Mouse (Mus musculus) CD4-positive, CD25-positive, alpha-beta regulatory T cell, adult 4 months (primary cell): ENCODE results near the gene Nectin1. TPM values are rescaled to one million over a fixed set of nuclear protein-coding genes. Genes with fewer than 3 reads are reported as not detected.

ENCODE experiments used
- ATAC-seq: one replicate; pipeline ENCODE4 v1.8.0; 2017
- polyA plus RNA-seq, 2 experiments: library from polyadenylated mRNA; unstranded; fragments of 100-300 nt; shearing (Covaris generic); gene quantifications; one replicate each; pipeline ENCODE4 v1.2.1; 2017

The Nectin1 gene
- under 1 TPM; 0.34 to 0.48 TPM for polyA plus RNA-seq

DNA sequence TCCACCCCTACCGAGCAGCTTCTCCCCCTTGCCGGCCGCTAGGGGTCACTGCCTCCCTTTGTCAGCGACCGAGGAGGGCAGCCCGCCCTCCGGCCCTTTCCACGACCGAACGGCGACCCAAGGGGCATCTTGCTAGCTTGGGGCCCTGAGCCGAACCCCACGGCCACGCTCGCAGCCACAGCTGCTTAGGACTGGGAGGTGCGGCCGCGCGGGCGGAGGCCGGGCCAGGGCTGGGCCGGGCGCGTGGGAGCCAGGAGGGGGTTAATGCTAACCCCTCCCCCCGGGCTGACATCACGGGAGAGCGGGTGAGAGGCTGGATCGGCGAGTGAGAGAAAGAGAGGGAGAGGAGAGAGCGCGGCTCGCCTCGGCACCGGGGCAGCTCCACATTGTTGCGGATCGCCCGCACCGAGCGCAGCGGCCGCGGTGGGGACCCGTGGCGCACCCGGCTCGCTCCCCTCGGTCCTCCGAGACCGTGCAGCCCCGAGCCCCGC is at the start of gene Nectin1:
Gene Nectin1 (plus strand): TSS at position 338 of the 491 bp plus-strand sequence.
- peak; percentile 82 for ATAC-seq

DNA sequence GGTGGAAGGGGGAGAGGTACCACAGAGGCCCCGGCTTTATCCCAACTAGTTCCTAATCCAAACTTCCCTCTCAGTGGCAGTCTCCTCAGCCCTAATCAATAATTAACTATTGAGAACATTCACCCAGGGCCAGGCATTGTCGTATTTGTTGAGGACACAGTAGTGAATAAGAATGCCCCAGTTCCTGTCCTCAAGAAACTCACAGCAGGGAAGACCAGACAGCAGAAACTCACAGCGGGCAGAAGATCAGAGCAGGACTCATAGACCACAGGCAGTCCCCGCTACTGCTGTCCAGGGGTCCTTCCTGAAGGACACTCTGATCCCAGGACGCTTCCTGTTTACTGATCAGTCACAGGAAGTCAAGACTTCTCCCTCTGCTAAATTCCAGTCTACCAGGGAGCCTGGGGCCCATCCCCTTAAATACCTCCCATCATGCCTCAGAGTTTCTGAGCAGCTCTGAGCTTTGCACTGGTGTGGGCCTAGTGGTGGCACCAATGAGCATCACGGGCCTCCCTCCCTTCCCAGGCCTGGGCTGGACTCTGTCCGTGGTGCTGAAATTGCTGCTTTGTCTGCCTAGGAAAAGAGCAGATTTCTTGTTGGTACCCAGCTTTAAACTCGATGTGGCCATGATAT is 45.6 kb upstream of the Nectin1 start:
- no peak for ATAC-seq

DNA sequence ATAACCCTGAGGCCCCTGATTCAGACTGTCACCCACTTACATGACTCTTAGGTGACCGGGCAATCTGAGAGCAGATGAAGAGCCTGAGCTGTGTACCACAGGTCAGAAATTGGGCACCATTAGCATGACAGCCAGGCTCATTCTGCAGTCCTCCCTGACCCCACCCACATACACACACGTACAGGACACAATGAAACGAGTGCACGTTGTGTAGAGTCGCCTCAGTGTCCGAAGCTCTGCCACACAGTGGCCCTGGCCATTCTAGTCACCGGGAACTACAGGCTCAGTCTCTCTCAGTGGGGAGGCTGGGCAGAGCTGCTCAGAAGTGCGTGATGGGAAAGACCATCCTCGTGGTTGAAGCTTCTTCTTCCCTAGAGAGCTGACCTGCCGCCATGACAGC is 44.9 kb upstream of the Nectin1 start:
- no peak for ATAC-seq

DNA sequence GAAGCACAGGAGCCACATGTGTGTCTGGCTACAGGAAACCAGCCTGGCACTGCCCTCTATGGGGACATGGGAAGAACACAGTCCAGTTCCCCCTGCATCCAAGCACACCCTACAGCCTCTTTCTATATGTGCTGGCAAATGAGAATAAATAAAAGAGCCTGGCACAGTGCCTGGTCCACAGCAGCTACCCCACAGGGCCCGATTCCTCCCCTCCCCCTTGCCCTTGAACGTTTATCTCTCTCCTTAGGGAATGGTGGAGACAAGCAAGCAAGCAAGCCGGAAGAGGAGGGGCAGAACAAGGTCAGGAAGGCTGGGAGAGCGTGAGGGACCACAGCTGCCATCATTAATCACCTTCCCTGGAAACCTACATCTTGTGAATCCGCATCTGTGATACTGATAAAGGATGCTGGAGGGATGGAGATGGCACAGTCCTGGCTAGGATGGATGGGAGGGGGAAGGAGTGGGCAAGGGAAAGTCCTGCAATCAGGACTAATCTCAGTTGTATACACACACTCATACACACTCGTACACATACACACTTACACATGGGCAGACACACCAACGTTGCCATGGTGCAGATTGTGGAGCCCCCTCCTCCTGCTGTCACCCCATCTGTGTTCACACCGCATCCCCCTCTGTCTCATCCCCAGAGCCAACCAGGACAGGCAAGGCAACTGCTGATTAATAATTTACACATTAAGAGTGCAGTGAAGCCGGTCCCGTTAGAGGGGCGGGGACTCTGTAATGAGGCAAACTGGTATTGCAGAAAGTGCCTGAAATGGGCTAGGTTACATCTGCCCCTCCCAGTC is 44.2 kb upstream of the Nectin1 start:
- ATAC-seq, result no peak

DNA sequence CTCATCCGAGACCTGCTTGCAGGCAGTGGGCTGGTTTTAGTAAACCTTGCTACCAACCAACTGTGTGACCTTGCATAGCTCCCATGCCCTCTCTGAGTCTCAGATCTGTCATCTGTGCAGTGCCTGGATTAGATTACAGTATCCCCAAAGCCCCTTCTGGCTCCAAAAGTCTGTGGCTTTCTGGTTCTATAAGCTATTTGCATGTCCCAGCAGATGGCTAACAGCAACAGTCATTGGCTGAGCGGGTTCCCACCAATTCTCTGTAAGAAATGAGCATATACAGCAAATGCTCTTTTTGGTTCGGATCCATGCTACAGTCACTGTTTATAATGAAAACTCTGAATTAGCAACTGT is 43.6 kb upstream of the Nectin1 start:
- no peak for ATAC-seq

DNA sequence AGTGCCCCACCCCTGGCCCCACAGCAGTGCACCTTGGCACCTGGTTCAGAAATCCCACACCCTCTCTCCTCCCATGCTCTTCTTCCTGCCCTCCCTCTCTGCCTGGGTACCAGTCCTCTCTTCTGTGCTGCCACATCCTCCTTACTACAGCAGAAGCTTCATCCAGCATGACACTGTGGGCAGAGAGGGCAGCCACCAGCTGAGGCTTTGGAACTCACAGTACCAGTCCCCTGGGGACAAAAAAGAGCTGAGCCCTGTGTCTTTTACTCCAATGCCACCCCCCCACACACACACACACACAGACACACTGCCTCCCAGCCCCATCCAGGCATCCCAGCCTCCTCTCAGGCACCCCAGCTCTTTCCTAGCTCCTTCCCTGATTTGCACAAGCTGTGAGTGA is 42.0 kb upstream of the Nectin1 start:
- no peak for ATAC-seq

DNA sequence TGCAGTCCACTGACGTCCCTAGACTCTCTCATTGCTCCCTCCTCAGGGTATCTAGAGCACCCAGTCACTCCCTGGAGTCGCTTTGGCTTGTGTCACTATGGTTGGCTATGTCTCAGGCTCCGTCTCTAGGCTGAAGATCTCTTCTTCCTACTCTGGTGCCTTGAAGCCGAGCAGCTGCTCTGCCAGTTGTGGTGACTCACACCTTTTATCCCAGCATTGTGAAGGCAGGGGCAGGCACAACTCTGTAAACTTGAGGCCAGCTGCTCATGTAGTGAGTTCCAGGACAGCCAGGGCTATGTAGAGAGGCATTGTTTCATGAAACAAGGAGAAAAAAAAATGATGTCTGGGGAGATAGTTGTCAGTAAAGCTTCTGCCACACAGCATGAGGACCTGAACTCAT is 36.2 kb upstream of the Nectin1 start:
- no peak for ATAC-seq

DNA sequence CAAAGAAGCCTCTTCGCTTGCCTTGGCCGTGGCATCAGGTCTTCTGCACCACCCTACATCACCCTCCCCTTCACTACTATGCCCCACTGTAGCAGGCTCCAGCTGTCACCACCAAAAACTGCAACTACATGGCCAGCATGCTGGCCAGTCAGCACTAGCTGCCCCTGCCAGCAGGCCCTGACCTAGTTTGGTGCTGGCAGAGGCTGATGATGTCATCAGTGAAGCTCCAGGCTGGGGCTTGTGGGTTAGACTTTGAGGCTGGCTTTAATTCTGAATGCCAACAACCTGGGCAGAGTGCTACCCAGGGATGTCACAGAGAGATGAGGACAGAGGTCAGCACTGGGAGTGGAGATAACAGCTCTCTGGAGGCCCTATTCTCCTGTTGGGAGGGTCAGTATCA is 35.1 kb upstream of the Nectin1 start:
- ATAC-seq, result no peak

DNA sequence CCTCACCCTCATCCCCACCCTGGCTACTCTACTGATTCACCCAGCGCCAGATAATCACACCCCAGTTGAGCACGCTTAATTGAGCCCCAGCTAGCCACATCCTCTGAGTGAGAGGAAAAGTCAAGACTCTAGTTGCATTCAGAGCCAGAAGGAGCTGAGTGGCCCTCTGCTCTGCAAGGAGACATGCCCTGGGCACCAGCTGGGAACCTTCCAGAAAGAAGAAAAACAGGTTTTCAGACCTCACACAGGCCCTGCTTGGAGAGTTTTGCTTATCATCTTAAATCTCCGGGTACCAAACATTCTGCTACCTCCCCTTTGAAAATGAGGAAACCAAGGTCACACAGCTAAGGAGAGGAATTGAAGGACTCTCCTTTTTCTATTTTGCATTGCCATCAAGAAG is 30.4 kb upstream of the Nectin1 start:
- ATAC-seq, result no peak

DNA sequence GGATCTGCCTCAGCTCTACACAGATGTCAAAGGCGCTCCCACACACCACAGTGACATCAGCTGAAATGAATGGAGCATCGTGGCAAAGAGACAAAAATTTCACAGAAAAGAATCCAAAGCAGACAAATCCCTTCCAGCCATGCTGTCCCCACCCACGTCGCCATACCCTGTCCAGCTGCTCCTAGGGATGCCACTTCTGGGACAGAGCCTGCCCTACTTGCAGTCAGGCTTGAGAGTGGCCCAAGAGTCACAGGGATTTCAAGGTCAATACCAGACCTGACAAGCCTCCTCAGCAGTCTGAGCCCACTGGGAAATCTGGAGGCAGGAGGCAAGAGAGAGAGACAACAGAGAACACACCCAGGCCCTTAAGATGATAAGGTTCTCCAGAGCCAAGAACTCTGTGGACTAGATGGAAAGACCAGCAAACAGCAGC is 24.4 kb upstream of the Nectin1 start:
- no peak for ATAC-seq

DNA sequence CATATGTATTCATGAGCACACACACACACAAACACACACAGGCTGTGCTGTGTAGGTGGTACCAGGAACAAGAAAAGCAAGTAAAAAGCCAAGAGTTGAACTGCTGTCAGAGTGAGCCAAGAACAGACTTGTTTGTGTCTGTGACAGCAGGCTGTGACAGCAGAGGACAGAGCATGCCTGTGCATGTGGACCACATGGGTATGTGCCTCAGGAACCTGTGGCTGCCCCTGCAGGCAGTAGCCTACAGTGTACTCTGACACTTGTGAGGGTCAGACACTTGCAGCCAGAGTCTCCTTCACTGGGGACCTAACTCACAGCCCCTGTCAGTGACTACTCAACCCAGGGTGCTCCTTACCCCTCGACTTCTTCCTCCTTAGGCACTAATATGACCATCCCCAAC is 23.7 kb upstream of the Nectin1 start:
- no peak for ATAC-seq

DNA sequence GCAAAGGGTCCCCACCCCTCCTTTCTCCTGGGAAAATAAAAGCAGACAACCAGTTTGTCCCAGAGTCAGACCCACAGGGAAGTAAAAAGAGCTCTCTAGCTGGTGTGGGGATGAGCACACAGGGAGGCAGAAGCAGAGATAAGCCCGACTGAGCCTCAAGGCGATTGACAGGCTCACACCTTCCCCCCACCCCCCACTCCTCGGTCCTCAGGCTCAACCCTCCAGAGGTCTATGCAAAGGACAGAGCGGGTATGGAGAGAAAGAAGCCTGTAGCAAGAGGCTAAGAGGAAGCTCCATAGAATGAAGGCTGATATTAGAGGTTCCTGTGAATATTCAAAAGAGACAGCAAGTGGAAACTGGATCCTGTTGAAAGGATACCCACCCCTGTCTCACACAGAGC is 19.7 kb upstream of the Nectin1 start:
- ATAC-seq, result no peak

DNA sequence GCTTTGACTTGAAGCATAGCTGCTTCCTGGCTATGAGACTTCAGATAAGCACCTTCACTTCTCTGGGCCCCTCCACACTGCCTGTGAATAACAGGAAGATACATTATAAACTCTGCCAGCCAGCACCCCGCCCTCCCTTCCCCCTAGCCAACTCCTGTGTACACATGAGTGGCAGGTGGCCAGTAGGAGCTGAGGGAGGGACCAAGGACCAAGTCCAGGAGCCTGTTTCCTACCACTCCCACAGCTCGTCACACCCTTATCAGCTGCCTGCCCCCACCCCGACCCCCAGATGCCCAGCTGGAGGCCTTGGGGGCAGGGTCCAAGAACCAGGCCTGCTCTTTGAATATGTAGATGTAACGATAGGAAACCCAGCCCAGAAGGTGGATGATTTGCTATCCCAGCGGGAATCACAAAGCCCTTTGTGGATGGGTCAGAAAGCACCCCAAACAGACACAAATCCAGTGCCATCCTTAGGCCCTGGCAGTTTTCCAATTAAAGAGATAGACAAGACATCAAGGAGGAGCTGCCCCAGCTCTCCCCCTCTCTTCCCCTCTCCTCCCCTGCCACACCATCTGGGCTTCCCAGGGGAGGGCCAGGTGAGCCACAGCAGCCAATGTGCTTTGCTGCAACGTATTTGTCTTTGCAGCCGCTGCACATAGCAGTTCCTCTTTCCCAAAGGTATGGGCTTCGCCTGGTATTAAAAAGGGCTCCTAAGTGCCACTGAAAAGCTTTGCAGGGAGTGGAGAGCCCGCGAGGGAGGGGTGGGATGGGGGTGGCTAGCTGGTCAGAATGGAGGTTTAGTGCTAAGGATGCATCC is 14.1 kb upstream of the Nectin1 start:
- ATAC-seq, result no peak

DNA sequence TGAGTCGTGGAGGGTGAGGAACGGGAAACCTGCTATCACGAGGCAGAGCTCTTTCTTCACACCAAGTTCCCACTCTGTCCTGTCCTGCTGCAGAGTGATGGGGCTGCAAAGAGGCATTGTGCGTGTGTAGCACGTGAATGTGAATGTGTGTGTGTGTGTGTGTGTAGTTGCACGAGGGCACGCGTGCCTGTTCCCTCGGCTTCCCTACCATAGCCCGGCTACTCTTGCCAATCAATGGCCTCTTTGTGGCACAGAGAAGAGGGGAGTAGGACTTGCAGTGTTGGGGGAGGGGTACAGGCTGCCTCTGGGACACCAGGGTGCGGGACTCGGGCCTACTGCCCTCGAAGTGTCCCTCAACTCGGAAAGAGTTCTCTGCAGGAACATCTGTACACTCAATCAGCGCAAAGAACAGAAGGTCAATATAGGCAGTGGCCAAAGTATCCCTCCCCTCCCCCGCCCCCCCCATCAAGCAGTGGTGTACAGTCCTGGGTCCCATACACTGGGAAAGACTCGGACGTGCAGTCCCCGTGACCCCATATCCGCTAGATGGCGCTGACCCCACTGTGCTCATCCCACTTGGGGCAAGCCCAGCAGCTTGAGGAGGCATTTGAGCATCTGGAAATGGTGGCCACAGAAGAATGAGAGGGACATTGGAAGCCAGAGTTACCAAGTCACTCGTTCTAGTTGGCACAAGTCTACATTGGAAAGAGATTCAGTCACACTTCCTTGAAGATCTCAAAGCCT is 13.3 kb upstream of the Nectin1 start:
- ATAC-seq, result no peak

DNA sequence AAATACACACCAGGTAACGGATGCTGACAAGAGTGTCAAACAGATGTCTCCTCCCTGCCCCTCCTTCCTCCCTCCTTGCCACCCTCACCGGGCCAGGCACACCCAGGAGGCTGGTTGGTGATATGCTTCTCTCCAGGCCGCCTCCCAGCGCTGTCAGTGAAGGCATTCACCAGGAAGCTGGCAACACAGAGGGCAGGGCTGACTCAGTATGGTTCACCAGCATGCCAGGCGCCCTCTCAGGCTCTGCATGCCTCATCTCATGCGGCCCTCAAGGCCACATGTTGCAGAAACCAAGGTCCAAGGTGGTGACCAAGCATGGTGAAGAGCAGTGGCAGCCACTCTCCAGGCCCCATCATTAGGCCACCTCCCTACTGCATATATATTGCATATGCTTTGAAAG is 11.9 kb upstream of the Nectin1 start:
- ATAC-seq, result no peak

DNA sequence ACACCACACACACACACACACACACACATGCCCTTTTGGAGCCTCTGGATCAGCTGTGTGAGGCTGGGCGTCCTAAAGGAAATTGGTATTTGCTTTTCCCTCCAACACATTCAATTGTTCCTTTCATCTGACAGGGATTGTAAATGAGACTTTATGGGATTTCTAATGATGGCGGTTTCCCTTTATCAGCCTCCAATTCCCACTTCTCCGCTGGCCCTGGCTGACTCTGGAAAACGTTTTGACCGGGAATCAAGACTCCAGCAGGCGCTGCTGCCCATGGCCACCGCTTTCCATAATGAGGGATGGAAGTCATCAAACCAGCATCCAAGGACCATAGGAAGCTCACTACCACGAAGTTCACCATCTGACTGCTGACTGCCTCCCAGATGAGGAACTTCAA is 11.1 kb upstream of the Nectin1 start:
- no peak for ATAC-seq

DNA sequence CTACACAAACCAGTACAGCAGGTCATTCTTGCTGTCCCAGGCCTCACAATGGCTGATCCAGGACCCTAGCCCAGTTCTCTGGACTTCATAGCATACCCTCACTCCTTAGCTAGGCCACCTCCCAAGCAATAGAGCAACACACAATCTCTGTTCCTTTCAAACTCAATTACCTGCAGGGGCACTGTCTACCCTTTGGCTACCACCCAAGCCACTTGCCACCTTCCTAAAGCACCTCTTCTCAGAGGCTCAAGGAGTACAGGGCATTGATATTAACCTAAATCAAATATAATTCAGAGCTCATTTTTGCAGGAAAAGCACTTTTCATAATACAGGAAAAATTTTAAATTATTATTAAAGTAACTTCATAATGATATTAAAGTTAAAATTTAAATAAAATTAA is 8.8 kb upstream of the Nectin1 start:
- no peak for ATAC-seq

DNA sequence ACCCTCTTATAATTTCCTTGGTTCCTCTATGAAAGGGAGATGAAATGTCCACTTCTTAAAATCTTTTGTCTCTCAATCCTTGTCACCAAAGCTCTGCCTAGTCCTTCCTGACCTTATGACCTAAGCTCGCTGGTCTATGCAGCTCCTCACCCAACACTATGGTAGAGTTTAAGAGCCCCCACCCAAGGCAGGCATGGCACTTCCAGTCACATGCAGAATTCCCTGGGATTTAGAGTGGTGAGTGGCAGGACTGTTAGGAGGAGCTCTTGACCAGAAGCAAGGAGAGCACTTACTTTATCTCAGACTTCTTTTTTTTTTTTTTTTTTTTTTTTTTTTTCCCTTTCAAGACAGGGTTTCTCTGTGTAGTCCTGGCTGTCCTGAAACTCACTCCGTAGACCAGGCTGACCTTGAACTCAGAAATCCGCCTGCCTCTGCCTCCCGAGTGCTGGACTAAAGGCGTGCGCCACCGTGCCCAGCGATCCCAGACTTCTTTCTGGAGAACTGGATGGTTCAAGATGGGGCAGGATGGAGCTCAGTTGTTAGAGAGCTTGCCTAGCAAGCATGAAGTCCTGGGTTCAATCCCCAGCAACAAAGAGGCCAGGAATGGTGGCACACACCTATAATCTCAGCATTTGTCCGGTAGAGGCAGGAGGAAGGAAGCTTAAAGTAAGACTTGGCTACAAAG is 7.6 kb upstream of the Nectin1 start:
- ATAC-seq, result no peak

DNA sequence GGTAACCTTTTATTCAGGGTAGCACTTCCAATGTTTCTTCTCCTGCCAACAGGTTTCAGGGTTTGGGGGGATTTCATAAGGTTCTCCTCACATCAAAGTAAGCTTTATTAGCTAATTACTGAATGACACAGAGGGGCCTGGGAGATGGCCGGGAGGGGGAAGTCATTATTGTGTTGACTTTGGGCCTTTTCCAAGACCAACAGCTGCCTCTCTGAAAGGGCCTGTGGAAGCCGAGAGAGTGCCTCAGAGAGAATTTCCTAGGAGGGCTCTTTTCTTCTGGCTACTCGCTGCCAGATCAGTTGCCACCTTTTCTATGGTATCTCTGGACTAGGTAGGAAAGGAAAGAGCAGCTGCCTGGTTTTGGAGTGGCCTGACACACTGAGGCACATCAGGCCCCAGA is 6.5 kb upstream of the Nectin1 start:
- no peak for ATAC-seq

DNA sequence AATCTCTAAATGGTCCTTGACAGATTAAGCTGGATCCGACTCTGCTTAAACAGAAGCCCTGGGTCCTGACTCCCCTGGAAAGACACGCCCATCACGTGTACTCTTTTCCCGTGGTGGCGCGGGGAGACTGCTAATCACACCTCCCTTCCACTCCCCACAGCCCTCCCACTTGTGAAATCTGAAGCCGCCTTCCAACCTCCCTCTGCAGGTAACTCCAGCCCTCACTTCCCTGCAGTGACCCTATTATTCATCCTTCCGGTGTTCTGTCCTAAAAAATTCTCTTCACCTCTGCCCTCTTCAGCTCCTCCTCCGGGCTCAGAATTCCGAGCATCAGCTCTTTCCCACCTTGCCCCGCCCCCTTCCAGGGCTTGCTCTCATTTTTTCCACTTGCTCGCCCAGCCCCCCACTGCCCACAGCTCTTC is 5.9 kb upstream of the Nectin1 start:
- no peak for ATAC-seq

DNA sequence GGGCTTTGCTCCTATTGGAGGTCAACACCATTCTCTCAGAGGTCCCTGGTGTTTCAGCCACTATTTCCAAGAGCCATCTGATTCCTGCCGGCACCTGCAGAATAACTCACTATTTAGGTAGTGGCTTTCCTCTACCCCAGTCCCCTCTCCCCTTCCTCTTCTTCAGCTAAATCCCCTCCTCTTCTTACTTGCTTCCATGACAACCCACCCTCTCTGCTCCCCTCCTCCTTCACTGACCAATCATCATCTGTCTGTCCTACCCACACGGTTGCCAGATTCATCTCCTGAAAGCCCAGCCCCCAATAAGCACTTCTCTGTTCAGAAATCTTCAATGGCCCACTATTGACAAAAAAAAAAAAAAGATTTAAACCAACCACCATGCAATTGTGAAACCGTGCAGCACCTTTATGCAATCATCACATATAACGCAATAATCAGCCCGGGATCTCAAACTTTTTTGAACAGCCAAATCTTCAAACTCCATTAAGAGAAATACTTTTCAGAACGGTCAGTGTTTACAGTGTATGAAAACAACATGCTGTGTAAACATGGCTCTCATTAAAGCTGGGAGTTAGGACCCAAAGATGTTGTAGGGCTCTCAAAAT is 5.2 kb upstream of the Nectin1 start:
- ATAC-seq, result no peak

DNA sequence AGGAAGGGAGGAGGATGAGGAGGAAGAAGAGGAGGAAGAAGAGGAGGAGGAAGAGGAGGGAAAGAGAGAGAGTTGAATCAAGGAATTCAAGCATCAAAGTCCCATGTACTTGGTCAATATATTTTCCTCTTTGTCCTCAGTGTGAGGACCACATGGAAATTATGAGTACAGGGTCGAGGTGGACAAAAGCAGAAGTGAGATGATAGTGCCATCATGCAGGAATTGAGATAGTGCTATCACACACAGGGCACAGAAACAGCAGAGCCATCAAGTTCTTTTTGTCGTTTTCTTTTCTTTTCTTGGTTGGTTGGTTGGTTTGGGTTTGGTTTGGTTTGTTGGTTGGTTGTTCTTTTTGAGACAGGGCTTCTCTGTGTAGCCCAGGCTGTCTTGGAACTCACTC is 2.5 kb upstream of the Nectin1 start:
- no peak for ATAC-seq
